Mouse (Mus musculus) G1E (cell line): ENCODE data around the gene Mgat4c. TPM values are rescaled to one million over a fixed set of nuclear protein-coding genes. Genes with fewer than 3 reads are reported as not detected.

Experiments used
- ATAC-seq: 2 replicates; pipeline ENCODE4 v1.8.0; 2016; ENCODE audit warnings: mild to moderate bottlenecking; ENCODE audit not compliant: insufficient number of reproducible peaks, poor library complexity, low FRiP score, severe bottlenecking; ENCODE audit errors: extremely low read depth
- DNase-seq: peaks from one replicate; pipeline ENCODE4 v3.0.0; 2012; ENCODE audit warnings: low spot score
- H3K27me3 ChIP-seq: 2 replicates; pipeline ENCODE4 v1.6.1; 2012; ENCODE audit warnings: mild to moderate bottlenecking, low read length, inconsistent platforms; ENCODE audit not compliant: insufficient read depth
- H3K36me3 ChIP-seq: replicated peaks from 2 replicates; pipeline ENCODE3; 2012; ENCODE audit warnings: mild to moderate bottlenecking, inconsistent platforms
- H3K4me1 ChIP-seq: 2 replicates; pipeline ENCODE4 v1.6.1; 2012; ENCODE audit warnings: low read depth, low read length, inconsistent platforms, mixed read lengths; ENCODE audit not compliant: insufficient read depth
- H3K4me3 ChIP-seq: 2 replicates; pipeline ENCODE4 v1.5.1; 2012; ENCODE audit warnings: low read depth, mild to moderate bottlenecking, inconsistent platforms, low read length, moderate library complexity, mixed read lengths
- H3K9me3 ChIP-seq: replicated peaks from 2 replicates; pipeline ENCODE4 v1.6.1; 2012; ENCODE audit warnings: inconsistent platforms
- CTCF ChIP-seq: IDR thresholded peaks from 2 replicates; pipeline ENCODE4 v1.5.1; 2012; ENCODE audit warnings: low read depth, low read length, inconsistent platforms, mixed read lengths
- GATA1 ChIP-seq: IDR thresholded peaks from 2 replicates; pipeline ENCODE4 v1.6.1; 2012; ENCODE audit warnings: borderline replicate concordance, low read length, inconsistent platforms, mixed read lengths
- GATA2 ChIP-seq: IDR thresholded peaks from 2 replicates; pipeline ENCODE4 v1.6.1; 2012; ENCODE audit warnings: low read depth, low read length, inconsistent platforms, borderline replicate concordance
- POLR2AphosphoS5 ChIP-seq: IDR thresholded peaks from 2 replicates; pipeline ENCODE4 v1.6.1; 2012; ENCODE audit warnings: low read depth, low read length, inconsistent platforms; ENCODE audit not compliant: insufficient replicate concordance
- TAL1 ChIP-seq: conservative IDR thresholded peaks from 2 replicates; pipeline ENCODE4 v1.6.1; 2012; ENCODE audit warnings: low read depth, low read length, inconsistent platforms, mixed read lengths
- polyA plus RNA-seq: library from polyadenylated mRNA; stranded (reverse); fragments of >175 nt; gene quantifications from 2 replicates; pipeline ENCODE4 v1.2.3, GENCODE M21; 2012
- total RNA-seq, 2 experiments: library from RNA; stranded (forward) in 1 of 2; stranded (reverse) in 1 of 2; fragments of 200-1000 nt in 1 of 2; fragments of >200 nt in 1 of 2; fragmentation: Nextera tagmentation in 1 of 2; gene quantifications; 2 replicates each; pipeline ENCODE4 v1.2.3; 2014 to 2017

Mgat4c gene
- total and polyA plus RNA-seq, 3 experiments: 0.27 TPM; not detected in 2

DNA sequence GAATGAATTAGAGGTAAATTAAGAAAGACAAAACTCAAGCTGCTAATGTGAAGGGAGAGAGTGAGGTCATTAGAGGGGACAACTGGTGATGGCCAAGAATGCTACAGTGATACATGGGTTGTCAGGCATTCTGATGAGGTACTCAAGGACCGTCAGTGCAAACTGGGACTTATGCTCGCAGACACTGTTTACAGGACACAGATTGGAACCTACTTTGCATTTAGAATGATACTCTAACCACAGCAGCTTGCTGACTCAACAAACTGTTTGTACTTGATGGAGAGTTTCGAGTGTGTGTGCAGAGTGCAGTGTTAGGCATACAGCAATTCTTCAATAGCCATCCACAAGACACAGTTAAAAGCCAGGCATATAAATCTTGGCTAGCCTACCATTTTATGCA lies 503.4 kb downstream of the Mgat4c start:
- TF ChIP-seq POLR2AphosphoS5 (no peak), CTCF (no peak), TAL1 (no peak), GATA2 (no peak), GATA1 (no peak)
- DNase-seq (no peak), ATAC-seq (no peak)
- Histone ChIP-seq H3K4me1 (no peaks in the 10 kb centered on the region), H3K27me3 (no peaks in the 10 kb centered on the region), H3K36me3 (no peaks in the 10 kb centered on the region), H3K4me3 (no peak overlapping the region), H3K9me3 (peaks cover 10% of the 10 kb centered on the region)

DNA sequence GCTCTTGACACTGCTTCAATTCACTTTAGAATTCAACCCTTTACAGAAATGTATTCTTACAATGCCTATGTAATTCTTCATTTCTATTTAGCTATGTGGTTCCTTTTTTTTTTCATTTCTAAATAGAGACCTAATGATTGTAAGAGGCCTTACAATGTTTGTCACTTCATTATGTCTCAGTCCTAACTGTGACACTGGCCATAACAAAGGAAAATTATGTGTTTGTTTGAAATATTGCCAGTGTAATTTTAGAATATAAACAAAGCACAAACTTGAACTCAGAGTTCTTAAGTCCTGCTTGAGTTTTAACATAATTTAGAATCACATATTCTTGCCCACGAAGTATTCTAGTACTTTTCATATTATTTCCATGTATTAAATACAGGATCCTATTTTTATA lies 510.4 kb downstream of the Mgat4c start:
- H3K4me3 ChIP-seq: no peak overlapping the region
- DNase-seq (no peak), ATAC-seq (no peak)
- no peak for TF ChIP-seq TAL1
- no peak for TF ChIP-seq GATA1
- TF ChIP-seq POLR2AphosphoS5: no peak
- TF ChIP-seq GATA2: no peak
- H3K9me3 ChIP-seq: peaks cover 4% of the 10 kb centered on the region; the same call in 1 of the 2 replicates
- no peaks in the 10 kb centered on the region for H3K4me1 ChIP-seq
- no peaks in the 10 kb centered on the region for H3K27me3 ChIP-seq
- no peaks in the 10 kb centered on the region for H3K36me3 ChIP-seq

DNA sequence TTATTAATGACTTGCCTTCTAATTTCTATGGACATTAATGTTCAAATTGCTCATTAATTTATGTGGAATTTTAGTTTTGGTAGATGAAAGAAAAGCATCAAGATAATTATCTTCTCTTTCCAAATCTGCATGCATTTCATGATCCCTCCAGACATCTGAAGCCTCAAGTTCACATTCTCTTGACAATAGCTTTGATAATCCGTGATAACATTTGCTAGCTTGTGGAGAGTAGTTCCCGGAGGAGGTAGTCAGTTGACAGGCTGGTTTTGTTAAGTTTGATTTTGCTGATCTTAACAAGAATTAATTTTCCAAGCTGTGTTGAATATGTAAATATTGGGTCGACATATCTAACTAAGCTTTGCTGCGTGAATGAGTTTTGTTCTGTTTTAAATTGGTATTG lies 515.6 kb downstream of the Mgat4c start:
- peaks cover 5% of the 10 kb centered on the region; the same call in 1 of the 2 replicates for H3K9me3 ChIP-seq
- no peaks in the 10 kb centered on the region for H3K27me3 ChIP-seq
- ATAC-seq (no peak), DNase-seq (no peak)
- TF ChIP-seq GATA2: no peak
- TF ChIP-seq TAL1: no peak
- no peaks in the 10 kb centered on the region for H3K36me3 ChIP-seq
- no peaks in the 10 kb centered on the region for H3K4me1 ChIP-seq
- no peak overlapping the region for H3K4me3 ChIP-seq

DNA sequence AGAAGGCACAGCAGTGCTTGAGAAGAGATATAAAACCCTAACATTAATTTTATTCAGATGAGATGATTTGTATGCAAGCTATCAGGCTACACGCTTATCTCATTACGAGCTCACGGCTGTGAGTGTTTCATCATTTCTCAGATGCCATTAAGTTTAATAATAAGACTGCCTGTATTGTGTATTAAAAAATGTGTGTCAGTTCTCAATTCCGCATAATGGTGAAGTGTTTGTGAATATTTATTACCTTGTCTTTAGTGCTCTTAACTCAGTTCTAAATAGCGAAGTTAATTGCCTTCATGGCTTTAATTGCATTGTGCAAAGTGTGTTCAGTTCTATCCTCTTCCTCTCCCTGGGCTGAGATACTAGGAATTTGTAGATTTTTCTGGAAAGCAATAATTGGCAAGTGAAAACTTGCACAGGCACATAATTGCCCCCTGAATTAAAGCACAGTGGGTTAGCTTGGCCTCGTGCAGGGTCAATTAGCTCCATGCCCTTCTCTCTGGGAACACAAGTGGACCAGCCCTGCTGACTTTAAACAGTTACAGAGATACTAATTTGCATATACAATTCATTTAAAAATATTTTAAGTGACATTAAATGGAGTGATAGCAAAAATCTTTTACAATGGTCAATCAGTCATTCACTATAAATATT lies 557.4 kb downstream of the Mgat4c start:
- no peaks in the 10 kb centered on the region for H3K4me1 ChIP-seq
- no peak for TF ChIP-seq POLR2AphosphoS5
- no peak for TF ChIP-seq GATA2
- TF ChIP-seq CTCF: no peak
- TF ChIP-seq GATA1: no peak
- no peak for TF ChIP-seq TAL1
- H3K4me3 ChIP-seq: no peak overlapping the region
- H3K9me3 ChIP-seq: no peaks in the 10 kb centered on the region; the same call in 1 of the 2 replicates
- ATAC-seq: no peak
- no peaks in the 10 kb centered on the region for H3K27me3 ChIP-seq
- H3K36me3 ChIP-seq: no peaks in the 10 kb centered on the region
- no peak for DNase-seq

- DNase-seq (no peak), ATAC-seq (no peak)
- Histone ChIP-seq H3K9me3 (no peaks in the 10 kb centered on the region; the same call in 1 of the 2 replicates), H3K4me3 (no peak overlapping the region), H3K36me3 (no peaks in the 10 kb centered on the region), H3K27me3 (no peaks in the 10 kb centered on the region), H3K4me1 (no peaks in the 10 kb centered on the region)
- TF ChIP-seq TAL1 (no peak), CTCF (no peak), POLR2AphosphoS5 (no peak), GATA2 (no peak), GATA1 (no peak)
These were observed 562.6 kb downstream of the Mgat4c start for GRCm38 (mm10) chr10:102243897-102244296.

- Histone ChIP-seq H3K36me3 (no peaks in the 10 kb centered on the region), H3K9me3 (no peaks in the 10 kb centered on the region; the same call in 1 of the 2 replicates), H3K4me3 (no peak overlapping the region), H3K27me3 (no peaks in the 10 kb centered on the region), H3K4me1 (no peaks in the 10 kb centered on the region)
- no peak for ATAC-seq
- no peak for DNase-seq
- TF ChIP-seq POLR2AphosphoS5: no peak
- no peak for TF ChIP-seq GATA1
- no peak for TF ChIP-seq CTCF
These were observed 563.3 kb downstream of the Mgat4c start for GRCm38 (mm10) chr10:102244601-102245000.

DNA sequence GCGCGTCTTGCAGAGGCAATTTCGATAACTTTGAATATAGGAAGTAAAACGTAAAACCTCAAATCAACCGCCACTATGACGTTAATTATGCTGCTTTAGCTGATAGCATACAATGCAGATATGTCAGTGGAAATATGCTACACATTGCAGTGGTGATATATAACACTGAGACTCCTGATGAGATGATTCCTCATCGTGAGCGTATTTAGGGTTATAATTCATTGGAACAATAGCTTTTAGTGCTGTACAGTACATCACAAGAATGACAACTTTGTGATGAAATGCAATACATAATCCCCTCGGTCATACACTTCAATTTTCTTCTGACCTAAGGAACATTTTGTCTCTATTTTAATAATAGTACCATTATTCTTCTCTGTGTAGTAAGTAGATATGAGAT lies 564.0 kb downstream of the Mgat4c start:
- no peaks in the 10 kb centered on the region for H3K36me3 ChIP-seq

More for the DNA sequence above, 564.0 kb downstream of the Mgat4c start:
- ATAC-seq: no peak
- Histone ChIP-seq H3K4me3 (no peak overlapping the region), H3K27me3 (no peaks in the 10 kb centered on the region), H3K9me3 (no peaks in the 10 kb centered on the region; the same call in 1 of the 2 replicates), H3K4me1 (no peaks in the 10 kb centered on the region)
- TF ChIP-seq GATA2 (no peak), TAL1 (no peak)
- no peak for DNase-seq
